Mouse (Mus musculus) neural tube, embryonic 14.5 days (tissue): Measurements from ENCODE around the gene Rabgef1. TPM values are rescaled to one million over a fixed set of nuclear protein-coding genes. Genes with fewer than 3 reads are reported as not detected.
A peak's percentile ranks its signal among the peaks of the same experiment; 100 is the strongest.
"Not testable (repeated sequence)": the region's sequence is repeated elsewhere in the genome, so short reads cannot be mapped to it uniquely, and the experiment has no call there.

Experiments
- ATAC-seq: fragments of 200-750 bp; cut with Nextera tagmentation; 2 replicates; pipeline ENCODE4 v1.8.0; 2017; ENCODE audit warnings: low read depth, mild to moderate bottlenecking, moderate TSS enrichment, moderate library complexity
- H3K27ac ChIP-seq: fragments of 300-500 bp; sonication (generic); 2 replicates; pipeline ENCODE4 v1.5.1; 2014; ENCODE audit warnings: low read depth, mild to moderate bottlenecking, control low read depth, low read length, moderate library complexity, mixed read lengths
- H3K27me3 ChIP-seq: fragments of 300-500 bp; sonication (generic); 2 replicates; pipeline ENCODE4 v1.6.1; 2014; ENCODE audit warnings: low read length; ENCODE audit not compliant: control insufficient read depth, insufficient read depth
- H3K36me3 ChIP-seq: fragments of 300-500 bp; sonication (generic); 2 replicates; pipeline ENCODE4 v1.6.1; 2014; ENCODE audit warnings: low read length, mixed read lengths; ENCODE audit not compliant: control insufficient read depth, insufficient read depth
- H3K4me1 ChIP-seq: fragments of 300-500 bp; sonication (generic); 2 replicates; pipeline ENCODE4 v1.6.1; 2014; ENCODE audit warnings: low read length; ENCODE audit not compliant: control insufficient read depth, insufficient read depth
- H3K4me2 ChIP-seq: fragments of 300-500 bp; sonication (generic); 2 replicates; pipeline ENCODE4 v1.6.1; 2014; ENCODE audit warnings: mild to moderate bottlenecking, low read depth, low read length, control low read depth
- H3K4me3 ChIP-seq: fragments of 300-500 bp; sonication (generic); 2 replicates; pipeline ENCODE4 v1.5.1; 2014; ENCODE audit warnings: low read depth, low read length, control low read depth, mixed read lengths
- H3K9ac ChIP-seq: fragments of 300-500 bp; sonication (generic); replicated peaks from 2 replicates; pipeline ENCODE4 v1.6.1; 2014; ENCODE audit warnings: low read depth, mild to moderate bottlenecking, control low read depth, low read length, mixed read lengths
- H3K9me3 ChIP-seq: fragments of 300-500 bp; sonication (generic); 2 replicates; pipeline ENCODE4 v1.6.1; 2016; ENCODE audit warnings: low read length; ENCODE audit not compliant: control insufficient read depth
- WGBS: fragments of 180-500 bp; shearing (Covaris S2); extraction: QIAGEN DNeasy Blood & Tissue Kit; methylation state at CpG from one replicate; pipeline ENCODE4 v1.1.7; 2014; 5-methylcytosine and 5-hydroxymethylcytosine counted together
- polyA plus RNA-seq: library from polyadenylated mRNA; unstranded; fragments of >200 nt; fragmentation: Nextera tagmentation; extraction: Ambion mirVana; gene quantifications from 2 replicates; pipeline ENCODE4 v1.2.1, GENCODE M21; 2014

The Rabgef1 gene
- polyA plus RNA-seq, 1 experiment from 2014 or later: 41.1 TPM

DNA sequence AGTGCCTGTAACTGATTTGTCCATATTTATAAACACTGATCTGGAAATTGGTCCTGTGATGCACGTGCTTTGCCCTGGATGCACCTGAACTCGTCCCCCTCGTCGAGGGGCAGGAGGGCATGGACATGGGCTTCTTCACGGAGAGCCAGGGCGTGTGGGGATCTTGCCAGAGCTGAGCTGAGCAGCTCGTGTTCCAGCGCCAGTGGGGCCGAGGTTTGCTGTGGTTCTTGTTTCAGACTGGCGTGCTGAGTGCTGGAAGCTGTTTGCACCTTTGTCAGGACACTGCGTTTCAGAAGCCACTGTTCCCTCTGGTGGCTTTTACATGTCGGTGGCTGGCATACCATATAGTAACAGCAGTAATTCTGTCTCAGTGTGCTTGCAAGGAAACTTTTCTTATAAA is 69.8 kb downstream of the Rabgef1 start:
- Histone ChIP-seq H3K9ac (no peak overlapping the region), H3K9me3 (no peaks in the 10 kb centered on the region), H3K4me3 (no peak overlapping the region), H3K4me1 (no peaks in the 10 kb centered on the region), H3K27me3 (no peaks in the 10 kb centered on the region), H3K36me3 (peaks cover 64% of the 10 kb centered on the region), H3K27ac (no peak overlapping the region), H3K4me2 (no peak overlapping the region)
- WGBS: 98% methylated on average over 12 of the region's 12 CpGs
- ATAC-seq: no peak

DNA sequence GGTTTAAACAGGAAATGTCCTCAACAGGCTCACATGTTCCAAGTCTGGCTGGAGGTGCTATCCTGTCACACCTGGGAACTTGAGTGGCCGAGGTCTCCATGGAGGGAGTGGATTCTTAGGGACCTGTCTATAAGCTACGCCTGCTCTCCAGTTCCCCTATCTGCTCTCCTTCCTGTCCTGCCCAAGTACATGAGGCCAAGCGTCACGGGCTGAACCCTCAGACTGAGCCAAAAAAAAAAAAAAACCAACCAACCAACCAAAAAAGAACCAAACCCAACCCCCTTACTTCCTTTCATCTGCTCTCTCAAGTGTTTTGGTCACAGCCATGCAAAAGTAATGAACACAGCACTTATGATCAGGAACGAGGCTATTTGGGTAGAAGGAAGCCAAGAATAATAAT is 76.2 kb downstream of the Rabgef1 start:
- no peaks in the 10 kb centered on the region for H3K27me3 ChIP-seq
- H3K4me3 ChIP-seq: no peak overlapping the region
- H3K9ac ChIP-seq: no peak overlapping the region
- H3K4me2 ChIP-seq: no peak overlapping the region
- no peaks in the 10 kb centered on the region for H3K9me3 ChIP-seq
- ATAC-seq: no peak
- WGBS: 84% methylated on average over 5 of the region's 5 CpGs
- H3K27ac ChIP-seq: no peak overlapping the region
- H3K36me3 ChIP-seq: peaks cover 72% of the 10 kb centered on the region
- H3K4me1 ChIP-seq: no peaks in the 10 kb centered on the region

DNA sequence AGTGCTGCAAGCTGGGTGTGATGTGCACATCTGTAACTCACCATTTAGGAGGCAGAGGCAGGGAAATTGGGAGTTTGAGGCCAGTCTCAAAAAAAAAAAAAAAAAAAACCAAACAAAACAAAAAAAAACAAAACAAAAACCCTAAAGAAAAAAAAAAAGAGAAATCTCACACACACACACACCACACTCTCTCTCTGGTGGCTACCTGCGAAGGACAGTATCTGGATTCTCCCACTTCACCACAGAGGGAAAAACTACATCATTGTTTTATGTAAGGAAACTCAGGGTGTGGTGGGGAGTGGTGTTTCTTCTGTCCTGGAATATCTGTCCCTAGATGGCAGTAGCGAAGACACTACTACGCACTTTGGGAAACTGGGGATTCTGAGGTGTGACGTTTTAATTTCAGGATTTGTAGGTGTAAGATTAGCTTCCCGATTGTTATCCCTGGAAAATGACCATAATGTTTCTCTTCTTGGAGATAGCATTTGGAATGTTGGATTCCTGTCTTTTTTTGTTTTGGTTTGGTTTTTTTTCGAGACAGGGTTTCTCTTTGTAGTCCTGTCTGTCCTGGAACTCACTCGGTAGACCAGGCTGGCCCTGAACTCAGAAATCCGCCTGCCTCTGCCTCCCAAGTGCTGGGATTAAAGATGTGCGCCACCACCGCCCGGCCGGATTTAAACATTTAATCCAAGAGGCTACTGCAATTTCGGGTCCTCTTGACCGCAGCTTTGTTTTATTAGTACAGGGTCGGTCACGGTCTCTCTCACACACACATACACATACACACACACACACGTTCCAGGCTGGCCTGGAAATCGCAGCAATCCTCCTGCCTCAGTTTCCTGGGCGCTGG is 82.8 kb downstream of the Rabgef1 start:
- no peaks in the 10 kb centered on the region for H3K27me3 ChIP-seq
- peak overlapping the region; percentile 79 for H3K4me2 ChIP-seq
- peak overlapping the region; percentile 77 for H3K27ac ChIP-seq
- H3K4me1 ChIP-seq: peaks cover 9% of the 10 kb centered on the region; the same call in 1 of the 2 replicates
- 17% methylated on average over 19 of the region's 19 CpGs for WGBS
- H3K9ac ChIP-seq: peak overlapping the region; percentile 76
- peak overlapping the region; percentile 76 for H3K4me3 ChIP-seq
- H3K9me3 ChIP-seq: no peaks in the 10 kb centered on the region
- no peak for ATAC-seq
- peaks cover 16% of the 10 kb centered on the region for H3K36me3 ChIP-seq

DNA sequence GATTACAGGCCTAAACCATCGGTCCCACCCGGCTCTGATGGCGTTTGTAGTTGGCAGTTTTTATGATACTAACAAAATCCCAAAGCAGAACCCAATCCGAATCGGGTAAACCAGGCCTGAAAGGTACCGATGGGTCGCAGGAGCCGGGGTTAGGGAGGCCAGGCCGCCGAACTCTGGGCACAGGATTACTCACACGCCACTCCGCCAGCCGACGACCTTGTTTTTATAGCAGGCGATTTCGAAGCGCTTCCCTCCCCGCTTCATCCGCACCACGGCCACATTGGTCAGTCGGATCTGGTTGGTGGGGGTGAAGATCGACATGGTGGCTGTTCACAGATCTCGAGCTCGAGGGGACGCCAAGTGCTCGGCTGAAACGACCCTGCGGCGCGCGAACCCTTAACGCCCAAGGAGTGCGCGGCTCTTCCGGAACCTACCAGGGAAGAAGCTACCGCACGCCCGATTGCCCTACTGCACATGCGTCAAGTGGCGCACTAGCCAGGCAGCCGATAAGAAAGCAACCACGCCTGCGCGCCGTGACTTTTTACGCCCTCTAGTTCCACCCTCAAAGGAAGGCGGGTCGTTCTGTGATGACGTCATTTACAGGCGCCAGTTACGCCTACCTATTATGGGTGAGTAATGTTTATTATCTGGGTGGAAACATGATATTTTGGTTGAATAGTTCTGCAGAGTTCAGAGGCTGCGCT is 83.6 kb downstream of the Rabgef1 start, which contains the start of the genes Sbds and Tyw1:
TSS of gene Sbds (minus strand) at position 514 of the 704 bp plus-strand sequence.
TSS of gene Tyw1 (plus strand) at position 603 of the 704 bp plus-strand sequence.
- H3K9me3 ChIP-seq: no peaks in the 10 kb centered on the region
- ATAC-seq: peak; percentile 90
- WGBS: 0% methylated on average over 52 of the region's 52 CpGs
- no peaks in the 10 kb centered on the region for H3K27me3 ChIP-seq
- peak within 1 kb of the TSS; percentile 76 for H3K4me3 ChIP-seq
- H3K36me3 ChIP-seq: peaks cover 9% of the 10 kb centered on the region
- H3K4me1 ChIP-seq: peaks cover 9% of the 10 kb centered on the region; the same call in 1 of the 2 replicates
- H3K27ac ChIP-seq: peak within 1 kb of the TSS; percentile 77
- H3K9ac ChIP-seq: peak within 1 kb of the TSS; percentile 76
- peak within 1 kb of the TSS; percentile 79 for H3K4me2 ChIP-seq

DNA sequence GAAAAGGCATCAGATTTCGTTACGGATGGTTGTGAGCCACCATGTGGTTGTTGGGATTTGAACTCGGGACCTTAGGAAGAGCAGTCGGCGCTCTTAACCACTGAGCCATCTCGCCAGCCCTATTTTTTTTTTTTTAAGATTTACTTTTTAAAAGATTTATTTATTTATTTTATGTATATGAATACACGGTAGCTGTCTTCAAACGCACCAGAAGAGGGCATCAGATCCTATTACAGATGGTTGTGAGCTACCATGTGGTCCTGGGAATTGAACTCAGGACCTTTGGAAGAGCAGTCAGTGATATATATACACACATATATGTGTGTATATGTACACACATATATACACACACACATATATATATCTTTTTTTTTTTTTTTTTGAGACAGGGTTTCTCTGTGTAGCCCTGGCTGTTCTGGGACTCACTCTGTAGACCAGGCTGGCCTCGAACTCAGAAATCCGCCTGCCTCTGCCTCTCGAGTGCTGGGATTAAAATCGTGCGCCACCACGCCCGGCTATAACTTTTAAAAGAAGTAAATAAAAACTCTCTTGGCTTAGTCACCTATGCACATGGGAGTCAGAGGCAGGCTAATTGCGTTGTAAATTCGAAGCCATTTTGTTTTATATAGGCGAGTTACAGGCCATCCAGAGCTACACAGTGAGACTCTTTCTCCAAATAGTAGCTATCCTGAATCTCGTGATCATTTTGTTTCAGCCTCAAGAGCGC is 84.4 kb downstream of the Rabgef1 start:
- peak overlapping the region; percentile 79 for H3K4me2 ChIP-seq
- ATAC-seq: peak; percentile 2; the same call in 1 of the 2 replicates
- H3K27me3 ChIP-seq, H3K9ac ChIP-seq, H3K27ac ChIP-seq, H3K4me1 ChIP-seq, H3K36me3 ChIP-seq, H3K9me3 ChIP-seq: not testable (repeated sequence)
- WGBS: 32% methylated on average over 20 of the region's 20 CpGs
- peak overlapping the region; percentile 76 for H3K4me3 ChIP-seq

DNA sequence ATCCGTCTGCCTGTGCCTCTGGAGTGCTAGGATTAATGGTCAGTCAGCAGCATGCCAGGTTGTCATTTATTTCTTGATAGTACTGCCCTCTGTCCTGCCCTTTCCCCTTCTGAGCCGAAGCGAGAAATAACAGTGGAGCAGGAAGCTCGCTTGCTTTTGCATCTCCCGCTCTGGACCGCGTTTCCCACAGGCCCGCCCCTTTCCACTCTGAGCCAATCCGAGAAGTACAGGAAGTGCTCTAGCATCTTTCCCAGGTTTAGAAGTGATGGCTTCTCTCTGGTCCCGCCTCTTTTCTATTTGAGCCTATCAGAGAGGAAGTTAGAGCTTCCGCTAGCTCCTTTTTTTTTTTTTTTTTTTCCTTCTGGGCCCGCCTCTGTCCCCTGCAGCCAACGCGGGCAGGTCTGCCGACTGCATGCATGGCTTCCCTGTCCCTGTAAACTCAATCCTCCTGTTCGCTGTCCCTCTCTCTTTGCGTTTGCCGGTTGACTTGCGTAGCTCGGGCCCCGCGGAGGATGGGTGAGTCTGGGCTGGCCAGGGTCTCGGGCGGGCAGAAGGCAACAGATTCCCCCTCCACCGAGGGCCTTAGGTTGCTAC is 85.2 kb downstream of the Rabgef1 start:
- peak overlapping the region; percentile 48 for H3K27ac ChIP-seq
- peak overlapping the region; percentile 48 for H3K4me2 ChIP-seq
- H3K4me3 ChIP-seq: peak overlapping the region; percentile 63
- H3K9me3 ChIP-seq: no peaks in the 10 kb centered on the region
- ATAC-seq: peak; percentile 96
- H3K27me3 ChIP-seq: no peaks in the 10 kb centered on the region
- H3K9ac ChIP-seq: peak overlapping the region; percentile 78
- WGBS: under 1% methylated on average over 25 of the region's 25 CpGs
- no peaks in the 10 kb centered on the region for H3K36me3 ChIP-seq
- peaks cover 9% of the 10 kb centered on the region; the same call in 1 of the 2 replicates for H3K4me1 ChIP-seq

DNA sequence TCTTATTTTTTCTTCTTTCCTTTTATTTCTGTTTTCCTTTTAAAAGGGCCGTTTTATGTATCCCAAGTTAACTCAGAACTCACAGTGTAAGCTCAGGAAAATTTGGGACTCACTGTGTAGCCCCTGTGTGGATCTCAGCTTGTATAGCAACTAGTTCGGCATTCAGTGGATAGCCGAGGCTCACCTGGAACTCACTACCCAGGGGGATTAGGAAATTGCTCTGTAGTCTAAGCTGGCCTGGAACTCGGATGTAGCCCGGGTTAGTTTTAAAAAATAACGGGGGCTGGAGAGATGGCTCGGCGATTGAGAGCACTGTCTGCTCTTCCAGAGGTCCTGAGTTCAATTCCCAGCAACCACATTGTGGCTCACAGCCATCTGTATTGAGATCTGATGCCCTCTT is 85.7 kb downstream of the Rabgef1 start:
- H3K4me2 ChIP-seq: peak overlapping the region; percentile 48
- no peaks in the 10 kb centered on the region for H3K36me3 ChIP-seq
- H3K9me3 ChIP-seq: no peaks in the 10 kb centered on the region
- H3K27ac ChIP-seq: peak overlapping the region; percentile 48
- peak overlapping the region; percentile 78 for H3K9ac ChIP-seq
- 8% methylated on average over 8 of the region's 8 CpGs for WGBS
- H3K4me1 ChIP-seq: peaks cover 9% of the 10 kb centered on the region; the same call in 1 of the 2 replicates
- H3K27me3 ChIP-seq: no peaks in the 10 kb centered on the region
- H3K4me3 ChIP-seq: peak overlapping the region; percentile 63
- no peak for ATAC-seq

DNA sequence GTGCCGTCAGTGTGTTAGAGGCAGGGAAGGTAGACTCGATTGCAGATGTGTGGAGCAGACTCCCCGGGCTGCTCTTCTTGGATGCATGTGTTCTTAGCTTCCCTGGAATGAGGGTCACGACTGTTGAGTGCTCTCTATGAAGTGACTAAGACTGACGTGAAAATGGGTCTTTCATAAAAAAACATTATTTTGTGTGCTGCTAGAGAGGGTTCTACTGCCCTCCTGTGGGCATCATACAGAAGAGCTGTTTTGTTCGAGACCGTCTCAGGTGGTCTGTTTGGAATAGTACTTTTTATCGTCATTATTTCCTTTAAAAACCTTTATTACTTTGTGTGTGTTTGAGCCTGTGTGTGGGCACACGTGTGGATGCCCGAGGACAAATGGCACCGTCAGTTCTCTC is 91.9 kb downstream of the Rabgef1 start:
- H3K9ac ChIP-seq: no peak overlapping the region
- H3K4me2 ChIP-seq: no peak overlapping the region
- no peak for ATAC-seq
- no peaks in the 10 kb centered on the region for H3K4me1 ChIP-seq
- H3K4me3 ChIP-seq: no peak overlapping the region
- no peak overlapping the region for H3K27ac ChIP-seq
- no peaks in the 10 kb centered on the region for H3K9me3 ChIP-seq
- 81% methylated on average over 11 of the region's 11 CpGs for WGBS
- H3K27me3 ChIP-seq: no peaks in the 10 kb centered on the region
- peaks cover 16% of the 10 kb centered on the region; the same call in 1 of the 2 replicates for H3K36me3 ChIP-seq
